Mouse (Mus musculus) heart, embryonic 14.5 days (tissue): ENCODE results near the gene Cbln1. TPM values are rescaled to one million over a fixed set of nuclear protein-coding genes. Genes with fewer than 3 reads are reported as not detected.
A peak's percentile ranks its signal among the peaks of the same experiment; 100 is the strongest.

Source experiments
- ATAC-seq: fragments of 200-750 bp; cut with Nextera tagmentation; 2 replicates; pipeline ENCODE4 v1.8.0; 2017; ENCODE audit warnings: low read depth, moderate TSS enrichment; ENCODE audit not compliant: insufficient number of reproducible peaks, insufficient read depth, low FRiP score
- H3K27ac ChIP-seq, 2 experiments: fragments of 200-500 bp in 1 of 2; fragments of 300-500 bp in 1 of 2; sonication (generic) in 1 of 2; replicated peaks in 1 of 2; 2 replicates each; pipeline ENCODE4 v1.5.1; 2012 to 2014; ENCODE audit warnings: low read depth in 2 of 2, low read length in 2 of 2, control low read depth in 1 of 2, mild to moderate bottlenecking in 1 of 2, mixed read lengths in 1 of 2; ENCODE audit not compliant: control insufficient read depth in 1 of 2, insufficient read depth in 1 of 2
- H3K27me3 ChIP-seq: fragments of 300-500 bp; sonication (generic); 2 replicates; pipeline ENCODE4 v1.6.1; 2014; ENCODE audit warnings: mild to moderate bottlenecking, low read length, control low read depth; ENCODE audit not compliant: control insufficient read depth, insufficient read depth
- H3K36me3 ChIP-seq: fragments of 300-500 bp; sonication (generic); 2 replicates; pipeline ENCODE4 v1.6.1; 2014; ENCODE audit warnings: mild to moderate bottlenecking, control low read depth, low read length, mixed read lengths; ENCODE audit not compliant: control insufficient read depth, insufficient read depth
- H3K4me1 ChIP-seq, 2 experiments: fragments of 200-500 bp in 1 of 2; fragments of 300-500 bp in 1 of 2; sonication (generic) in 1 of 2; 2 replicates each; pipeline ENCODE4 v1.6.1; 2012 to 2014; ENCODE audit warnings: low read length in 2 of 2, control low read depth in 1 of 2, mixed read lengths in 1 of 2; ENCODE audit not compliant: control insufficient read depth in 2 of 2, insufficient read depth in 2 of 2
- H3K4me2 ChIP-seq: fragments of 300-500 bp; sonication (generic); 2 replicates; pipeline ENCODE4 v1.6.1; 2014; ENCODE audit warnings: mild to moderate bottlenecking, low read length
- H3K4me3 ChIP-seq, 2 experiments: fragments of 200-500 bp in 1 of 2; fragments of 300-500 bp in 1 of 2; sonication (generic) in 1 of 2; 2 replicates each; pipeline ENCODE4 v1.5.1; 2012 to 2014; ENCODE audit warnings: low read length in 2 of 2, mild to moderate bottlenecking in 2 of 2, control low read depth in 1 of 2, low read depth in 1 of 2, moderate library complexity in 1 of 2; ENCODE audit not compliant: control insufficient read depth in 1 of 2, insufficient read depth in 1 of 2
- H3K9ac ChIP-seq: fragments of 300-500 bp; sonication (generic); 2 replicates; pipeline ENCODE4 v1.6.1; 2014; ENCODE audit warnings: mild to moderate bottlenecking, low read length
- H3K9me3 ChIP-seq: fragments of 300-500 bp; sonication (generic); 2 replicates; pipeline ENCODE4 v1.6.1; 2016; ENCODE audit warnings: low read length, control low read depth; ENCODE audit not compliant: control insufficient read depth
- WGBS: fragments of 180-500 bp; shearing (Covaris S2); extraction: QIAGEN DNeasy Blood & Tissue Kit; methylation state at CpG from one replicate; pipeline ENCODE4 v1.1.7; 2014; 5-methylcytosine and 5-hydroxymethylcytosine counted together
- polyA plus RNA-seq: library from polyadenylated mRNA; unstranded; fragments of >200 nt; fragmentation: Nextera tagmentation; extraction: Ambion mirVana; gene quantifications from 2 replicates; pipeline ENCODE4 v1.2.1, GENCODE M21; 2014

The Cbln1 gene
- polyA plus RNA-seq, 1 experiment from 2014 or later: 0.18 TPM

- H3K4me3 ChIP-seq: no peak overlapping the region
- no peaks in the 10 kb centered on the region for H3K9me3 ChIP-seq
- H3K27me3 ChIP-seq: peaks cover 68% of the 10 kb centered on the region
- 65% methylated on average over 3 of the region's 3 CpGs for WGBS
- H3K36me3 ChIP-seq: no peaks in the 10 kb centered on the region
- no peak for ATAC-seq
- H3K9ac ChIP-seq: no peak overlapping the region
- no peak overlapping the region for H3K4me2 ChIP-seq
- peaks cover 10 to 24% of the 10 kb centered on the region in 2 experiments; a peak in 3 of 4 replicates for H3K4me1 ChIP-seq
- no peak overlapping the region for H3K27ac ChIP-seq
Observed at GRCm38 (mm10) chr8:87475551-87475950, 3.1 kb upstream of the Cbln1 start.

GRCm38 (mm10) chr8:87474379-87474778 is 2.0 kb upstream of the Cbln1 start:
- Histone ChIP-seq H3K9ac (no peak overlapping the region), H3K9me3 (no peaks in the 10 kb centered on the region), H3K27ac (no peak overlapping the region), H3K4me2 (no peak overlapping the region), H3K27me3 (peaks cover 78% of the 10 kb centered on the region), H3K4me1 (peaks cover 16 to 35% of the 10 kb centered on the region in 2 experiments; a peak in 3 of 4 replicates), H3K36me3 (no peaks in the 10 kb centered on the region), H3K4me3 (no peak overlapping the region)
- ATAC-seq: no peak
- WGBS: 75% methylated on average over 8 of the region's 8 CpGs

GRCm38 (mm10) chr8:87473940-87474339 is 1.5 kb upstream of the Cbln1 start:
- Histone ChIP-seq H3K36me3 (no peaks in the 10 kb centered on the region), H3K9me3 (no peaks in the 10 kb centered on the region), H3K4me1 (peaks cover 18 to 40% of the 10 kb centered on the region in 2 experiments; a peak in 3 of 4 replicates), H3K4me2 (no peak overlapping the region), H3K27ac (no peak overlapping the region), H3K4me3 (no peak overlapping the region), H3K27me3 (peaks cover 82% of the 10 kb centered on the region), H3K9ac (no peak overlapping the region)
- 44% methylated on average over 2 of the region's 2 CpGs for WGBS
- no peak for ATAC-seq

GRCm38 (mm10) chr8:87473314-87473713 is 905 bp upstream of the Cbln1 start:
- Histone ChIP-seq H3K9me3 (no peaks in the 10 kb centered on the region), H3K27ac (no peak overlapping the region), H3K4me2 (peak overlapping the region; percentile 98), H3K36me3 (no peaks in the 10 kb centered on the region), H3K27me3 (peaks cover 86% of the 10 kb centered on the region), H3K4me1 (peaks cover 19 to 46% of the 10 kb centered on the region in 2 experiments; a peak in 3 of 4 replicates), H3K9ac (no peak overlapping the region), H3K4me3 (peak overlapping the region; percentile 48 to 61)
- no peak for ATAC-seq
- WGBS: 3% methylated on average over 30 of the region's 30 CpGs

GRCm38 (mm10) chr8:87471603-87472270 is 672 bp downstream of the Cbln1 start:
- peaks cover 19 to 46% of the 10 kb centered on the region in 2 experiments; a peak in 3 of 4 replicates for H3K4me1 ChIP-seq
- no peak for ATAC-seq
- no peaks in the 10 kb centered on the region for H3K36me3 ChIP-seq
- WGBS: 2% methylated on average over 36 of the region's 36 CpGs
- H3K9ac ChIP-seq: 0 out of 2 replicates have a peak overlapping the region, but pooled peaks have one; percentile 34
- no peaks in the 10 kb centered on the region for H3K9me3 ChIP-seq
- peak overlapping the region in 1 of 2 experiments; percentile 61; a peak in 2 of 4 replicates for H3K4me3 ChIP-seq
- H3K27me3 ChIP-seq: peaks cover 91% of the 10 kb centered on the region
- H3K4me2 ChIP-seq: peak overlapping the region; percentile 98
- no peak overlapping the region for H3K27ac ChIP-seq

- ATAC-seq: no peak
- no peak overlapping the region for H3K27ac ChIP-seq
- no peak overlapping the region for H3K9ac ChIP-seq
- H3K9me3 ChIP-seq: no peaks in the 10 kb centered on the region
- no peaks in the 10 kb centered on the region for H3K36me3 ChIP-seq
- peaks cover 94% of the 10 kb centered on the region for H3K27me3 ChIP-seq
- peaks cover 19 to 46% of the 10 kb centered on the region in 2 experiments; a peak in 3 of 4 replicates for H3K4me1 ChIP-seq
- WGBS: 1% methylated on average over 32 of the region's 32 CpGs
- H3K4me3 ChIP-seq: peak overlapping the region; percentile 12 to 61; a peak in 3 of 4 replicates
- H3K4me2 ChIP-seq: peak overlapping the region; percentile 98
Observed at GRCm38 (mm10) chr8:87470834-87471602, 1.4 kb downstream of the Cbln1 start.

- H3K4me3 ChIP-seq: peak overlapping the region; percentile 12 to 27; a peak in 3 of 4 replicates
- no peak overlapping the region for H3K9ac ChIP-seq
- peaks cover 93% of the 10 kb centered on the region for H3K27me3 ChIP-seq
- ATAC-seq: no peak
- H3K4me2 ChIP-seq: peak overlapping the region; percentile 60
- H3K36me3 ChIP-seq: no peaks in the 10 kb centered on the region
- no peak overlapping the region for H3K27ac ChIP-seq
- peaks cover 19 to 46% of the 10 kb centered on the region in 2 experiments; a peak in 3 of 4 replicates for H3K4me1 ChIP-seq
- H3K9me3 ChIP-seq: no peaks in the 10 kb centered on the region
- WGBS: 1% methylated on average over 59 of the region's 59 CpGs
Observed at GRCm38 (mm10) chr8:87469931-87470833, 2.2 kb downstream of the Cbln1 start.
